Mouse (Mus musculus): ENCODE measurements around the gene Card14. TPM values are rescaled to one million over a fixed set of nuclear protein-coding genes. Genes with fewer than 3 reads are reported as not detected.
A peak's percentile ranks its signal among the peaks of the same experiment; 100 is the strongest.
"Not testable (repeated sequence)": the region's sequence is repeated elsewhere in the genome, so short reads cannot be mapped to it uniquely, and the experiment has no call there.

Card14 gene
- 1 to 10 TPM in 7 of 26 experiments, under 1 TPM in 6, not detected in 13; 0.19 to 2.5 (median 1.1) TPM for total RNA-seq (2018; cell fraction: chromatin; rRNA removed)
- under 1 TPM in 20 of 26 experiments, not detected in 6; 0.03 to 0.54 (median 0.27) TPM for total RNA-seq (2018; cell fraction: cytosol; rRNA removed)
- 1 to 10 TPM in 6 of 26 experiments, under 1 TPM in 5, not detected in 15; 0.17 to 1.4 (median 1.1) TPM for total RNA-seq (2018; cell fraction: nucleus; rRNA removed)
- 0.06 to 0.68 TPM (median 0.22 TPM) in 3 replicates for polyA plus RNA-seq (2018)

GRCm38 (mm10) chr11:119307658-119307867 lies at the start of gene Card14:
Gene Card14 (plus strand): TSS chr11:119307768.
- no peaks in the 10 kb centered on the region for H3K36me3 ChIP-seq (ENCODE audit: inconsistent target)
- no peak within 1 kb of the TSS for H3K4me3 ChIP-seq (ENCODE audit: inconsistent target)
- 77% methylated on average over 1 of the region's 1 CpGs for WGBS (ENCODE audit: missing documents)
- H3K79me2 ChIP-seq (ENCODE audit: inconsistent target): no peaks in the 10 kb centered on the region
- no peak within 1 kb of the TSS for H3K27ac ChIP-seq

GRCm38 (mm10) chr11:119258216-119258571 lies 49.4 kb upstream of the Card14 start:
- Histone ChIP-seq H3K36me3 (ENCODE audit: inconsistent target) (no peaks in the 10 kb centered on the region), H3K27ac (no peak overlapping the region), H3K79me2 (ENCODE audit: inconsistent target) (no peaks in the 10 kb centered on the region), H3K4me3 (ENCODE audit: inconsistent target) (no peak overlapping the region)
- WGBS (ENCODE audit: missing documents): 47% methylated on average over 9 of the region's 9 CpGs

GRCm38 (mm10) chr11:119258572-119259322 lies 48.8 kb upstream of the Card14 start:
- H3K4me3 ChIP-seq (ENCODE audit: inconsistent target): no peak overlapping the region
- WGBS (ENCODE audit: missing documents): 67% methylated on average over 17 of the region's 23 CpGs
- no peaks in the 10 kb centered on the region for H3K79me2 ChIP-seq (ENCODE audit: inconsistent target)
- no peaks in the 10 kb centered on the region for H3K36me3 ChIP-seq (ENCODE audit: inconsistent target)
- peak overlapping the region; percentile 27; the same call in 1 of the 2 replicates for H3K27ac ChIP-seq

- 95% methylated on average over 8 of the region's 8 CpGs for WGBS (ENCODE audit: missing documents)
- Histone ChIP-seq H3K27ac (no peak overlapping the region), H3K79me2 (ENCODE audit: inconsistent target) (no peaks in the 10 kb centered on the region), H3K36me3 (ENCODE audit: inconsistent target) (no peaks in the 10 kb centered on the region), H3K4me3 (ENCODE audit: inconsistent target) (no peak overlapping the region)
Observed at GRCm38 (mm10) chr11:119259977-119260376, 47.6 kb upstream of the Card14 start.

GRCm38 (mm10) chr11:119264413-119264812 lies 43.2 kb upstream of the Card14 start:
- Histone ChIP-seq H3K79me2 (ENCODE audit: inconsistent target) (no peaks in the 10 kb centered on the region), H3K27ac (no peak overlapping the region), H3K36me3 (ENCODE audit: inconsistent target) (no peaks in the 10 kb centered on the region), H3K4me3 (ENCODE audit: inconsistent target) (no peak overlapping the region)
- WGBS (ENCODE audit: missing documents): 91% methylated on average over 13 of the region's 13 CpGs

GRCm38 (mm10) chr11:119265811-119266210 lies 41.8 kb upstream of the Card14 start:
- no peak overlapping the region for H3K27ac ChIP-seq
- no peaks in the 10 kb centered on the region for H3K79me2 ChIP-seq (ENCODE audit: inconsistent target)
- no peak overlapping the region for H3K4me3 ChIP-seq (ENCODE audit: inconsistent target)
- 0 out of 2 replicates have a peak, but pooled peaks cover under 1% of the 10 kb centered on the region for H3K36me3 ChIP-seq (ENCODE audit: inconsistent target)
- 82% methylated on average over 6 of the region's 7 CpGs for whole genome bisulfite sequencing (ENCODE audit: missing documents)

GRCm38 (mm10) chr11:119267241-119267674 lies 40.3 kb upstream of the Card14 start:
- Histone ChIP-seq H3K27ac (no peak overlapping the region), H3K36me3 (ENCODE audit: inconsistent target) (peaks cover 5% of the 10 kb centered on the region; the same call in 1 of the 2 replicates), H3K4me3 (ENCODE audit: inconsistent target) (no peak overlapping the region), H3K79me2 (ENCODE audit: inconsistent target) (no peaks in the 10 kb centered on the region)
- 60% methylated on average over 6 of the region's 6 CpGs for WGBS (ENCODE audit: missing documents)

GRCm38 (mm10) chr11:119267768-119268556 lies 39.6 kb upstream of the Card14 start, which contains the start of gene Gaa:
Gene Gaa (plus strand): TSS chr11:119267887.
- H3K27ac ChIP-seq: peak within 1 kb of the TSS; percentile 60
- peaks cover 9% of the 10 kb centered on the region; the same call in 1 of the 2 replicates for H3K36me3 ChIP-seq (ENCODE audit: inconsistent target)
- peak within 1 kb of the TSS; percentile 54 for H3K4me3 ChIP-seq (ENCODE audit: inconsistent target)
- under 1% methylated on average over 52 of the region's 52 CpGs for WGBS (ENCODE audit: missing documents)
- H3K79me2 ChIP-seq (ENCODE audit: inconsistent target): no peaks in the 10 kb centered on the region

- 79% methylated on average over 16 of the region's 16 CpGs for WGBS (ENCODE audit: missing documents)
- H3K79me2 ChIP-seq (ENCODE audit: inconsistent target): no peaks in the 10 kb centered on the region
- H3K4me3 ChIP-seq (ENCODE audit: inconsistent target): peak overlapping the region; percentile 54
- H3K36me3 ChIP-seq (ENCODE audit: inconsistent target): peaks cover 17% of the 10 kb centered on the region; the same call in 1 of the 2 replicates
- H3K27ac ChIP-seq: peak overlapping the region; percentile 60
Observed at GRCm38 (mm10) chr11:119268557-119269195, 38.9 kb upstream of the Card14 start.

- WGBS (ENCODE audit: missing documents): 87% methylated on average over 3 of the region's 3 CpGs
- H3K27ac ChIP-seq; H3K4me3 ChIP-seq (ENCODE audit: inconsistent target); H3K79me2 ChIP-seq (ENCODE audit: inconsistent target): not testable (repeated sequence)
- peaks cover 47% of the 10 kb centered on the region for H3K36me3 ChIP-seq (ENCODE audit: inconsistent target)
Observed at GRCm38 (mm10) chr11:119272492-119272891, 35.1 kb upstream of the Card14 start.

GRCm38 (mm10) chr11:119273186-119273930 lies 34.2 kb upstream of the Card14 start:
- 95% methylated on average over 8 of the region's 8 CpGs for WGBS (ENCODE audit: missing documents)

GRCm38 (mm10) chr11:119281030-119281429 lies 26.5 kb upstream of the Card14 start:
- H3K79me2 ChIP-seq (ENCODE audit: inconsistent target): no peaks in the 10 kb centered on the region
- no peak overlapping the region for H3K27ac ChIP-seq
- no peak overlapping the region for H3K4me3 ChIP-seq (ENCODE audit: inconsistent target)
- WGBS (ENCODE audit: missing documents): 94% methylated on average over 15 of the region's 15 CpGs
- H3K36me3 ChIP-seq (ENCODE audit: inconsistent target): peaks cover 84% of the 10 kb centered on the region

More at GRCm38 (mm10) chr11:119273186-119273930, 34.2 kb upstream of the Card14 start:
- no peak overlapping the region for H3K4me3 ChIP-seq (ENCODE audit: inconsistent target)
- H3K79me2 ChIP-seq (ENCODE audit: inconsistent target): no peaks in the 10 kb centered on the region
- no peak overlapping the region for H3K27ac ChIP-seq
- peaks cover 55% of the 10 kb centered on the region for H3K36me3 ChIP-seq (ENCODE audit: inconsistent target)

- Histone ChIP-seq H3K36me3 (ENCODE audit: inconsistent target) (peaks cover 77% of the 10 kb centered on the region), H3K79me2 (ENCODE audit: inconsistent target) (no peaks in the 10 kb centered on the region), H3K27ac (no peak overlapping the region), H3K4me3 (ENCODE audit: inconsistent target) (no peak overlapping the region)
- WGBS (ENCODE audit: missing documents): 67% methylated on average over 9 of the region's 9 CpGs
Observed at GRCm38 (mm10) chr11:119285791-119286527, 21.6 kb upstream of the Card14 start.
